Mouse (Mus musculus): ENCODE data around the gene Abtb2. TPM values are rescaled to one million over a fixed set of nuclear protein-coding genes. Genes with fewer than 3 reads are reported as not detected.

The Abtb2 gene
- 8.1 to 9.2 TPM (median 8.6 TPM) in 4 replicates for total RNA-seq (2023; ENCODE audit: inconsistent age)

GRCm38 (mm10) chr2:103565732-103566422 is at the start of gene Abtb2:
Gene Abtb2 (plus strand): TSS chr2:103566310.

GRCm38 (mm10) chr2:103760906-103761716 is 195.0 kb downstream of the Abtb2 start, which contains the start of gene Nat10:
Gene Nat10 (minus strand): TSS chr2:103761270.

Other genes starting within 250 kb of the Abtb2 start
- gene Elf5, start 154.6 kb upstream of the Abtb2 start, total RNA-seq (2023; ENCODE audit: inconsistent age) = not detected in 4 replicates
- 70.9 to 75.6 TPM (median 74.3 TPM) in 4 replicates for gene Cat, start 81.2 kb upstream of the Abtb2 start, total RNA-seq (2023; ENCODE audit: inconsistent age)
- gene Nat10, start 195.0 kb downstream of the Abtb2 start, total RNA-seq (2023; ENCODE audit: inconsistent age) = 63.1 to 91.0 TPM (median 83.3 TPM) in 4 replicates
- 351 to 378 TPM (median 375 TPM) in 4 replicates for gene Caprin1, start 231.3 kb downstream of the Abtb2 start, total RNA-seq (2023; ENCODE audit: inconsistent age)